Mouse (Mus musculus) cerebral cortex, adult 2 months (tissue): ENCODE results near the gene Pou2f2.

ENCODE experiments used
- WGBS: fragments of 180-500 bp; shearing (Covaris S2); methylation state at CpG from one replicate; pipeline ENCODE4 v1.1.7; 2018; 5-methylcytosine and 5-hydroxymethylcytosine counted together

Gene Pou2f2

GRCm38 (mm10) chr7:25179606-25180161, at the start of gene Pou2f2:
Gene Pou2f2 (minus strand): TSS chr7:25179726.
- WGBS: 2% methylated on average over 40 of the region's 56 CpGs

DNA sequence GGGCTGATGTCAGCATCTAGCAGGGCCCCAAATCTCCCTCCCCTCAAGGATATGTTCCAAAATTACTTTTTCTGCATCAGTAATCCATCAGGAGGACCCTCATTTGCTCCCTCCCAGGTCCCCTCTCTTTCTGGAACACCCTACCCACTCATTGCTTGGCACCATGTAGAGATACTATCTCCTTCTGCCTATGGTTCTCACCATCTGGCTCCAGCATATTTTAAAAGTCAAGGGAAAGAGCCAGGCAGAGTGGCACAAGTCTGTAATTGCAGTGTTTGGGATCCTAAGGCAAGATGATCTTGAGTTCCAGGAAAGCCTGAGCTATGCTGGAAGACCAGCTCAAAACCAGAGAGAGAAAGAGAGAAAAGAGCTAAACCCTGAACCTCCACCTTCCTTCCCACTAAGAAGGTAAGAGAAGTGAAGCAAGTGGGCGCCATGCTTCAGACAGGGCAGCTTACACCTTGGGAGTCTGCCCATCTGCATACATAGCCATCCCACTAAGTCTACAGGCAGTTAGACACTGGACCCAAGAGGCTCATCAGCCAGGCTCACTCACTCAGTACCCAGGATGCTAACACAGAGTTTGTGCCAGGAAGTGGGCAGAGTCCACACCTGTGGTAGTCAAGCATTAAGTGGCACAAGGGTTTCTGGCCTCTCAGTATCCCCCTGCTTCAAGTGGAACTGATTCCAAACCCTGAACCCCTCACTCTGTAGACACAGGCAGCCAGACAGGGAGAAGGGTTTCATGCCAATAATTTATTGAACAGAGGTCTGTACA, 48.2 kb upstream of the Pou2f2 start:
- WGBS: 75% methylated on average over 1 of the region's 1 CpGs

- 81% methylated on average over 10 of the region's 10 CpGs for WGBS
Observed at GRCm38 (mm10) chr7:25222275-25222967, 42.9 kb upstream of the Pou2f2 start.

DNA sequence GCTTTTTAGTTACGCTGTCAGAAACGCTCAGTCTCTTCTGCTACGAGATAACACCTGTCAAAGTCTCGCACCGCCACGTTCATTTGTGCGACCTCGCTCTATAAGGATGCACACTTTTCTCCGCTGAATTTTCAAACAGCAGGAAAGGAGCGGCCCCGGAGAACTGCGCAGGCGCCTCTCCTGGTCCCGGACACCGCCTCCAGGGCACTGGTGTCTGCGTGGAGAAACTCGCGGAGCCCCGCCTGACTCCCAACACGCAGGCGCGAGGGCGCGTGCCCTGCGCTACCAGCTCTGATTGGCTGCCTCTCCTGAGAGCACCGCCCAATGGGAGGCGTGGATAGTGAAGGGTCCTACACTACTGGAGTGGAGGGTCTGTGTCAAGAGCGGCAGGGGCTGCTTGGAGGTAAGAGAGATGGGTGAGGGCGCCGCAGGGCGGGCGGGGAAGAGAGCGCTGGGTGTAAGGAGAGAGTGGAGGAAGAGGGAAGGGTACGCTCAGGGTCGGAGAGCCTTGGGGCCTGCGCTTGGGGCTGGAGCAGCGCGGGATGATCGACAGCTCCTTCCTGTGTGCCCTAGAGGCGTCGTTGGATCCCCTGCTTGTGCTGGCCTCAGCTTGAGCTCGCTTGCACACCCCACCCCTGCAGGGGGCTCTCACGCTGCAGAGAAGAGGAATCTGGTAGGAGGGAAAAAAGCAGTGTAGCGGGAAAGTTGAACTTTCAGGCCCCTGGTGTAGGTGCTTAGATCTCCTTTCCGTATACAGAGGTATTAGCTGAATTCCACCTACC, 41.8 kb upstream of the Pou2f2 start, which contains the start of gene Zfp526:
TSS of gene Zfp526 (plus strand) at position 324 of the 782 bp plus-strand sequence.
- under 1% methylated on average over 45 of the region's 45 CpGs for WGBS

DNA sequence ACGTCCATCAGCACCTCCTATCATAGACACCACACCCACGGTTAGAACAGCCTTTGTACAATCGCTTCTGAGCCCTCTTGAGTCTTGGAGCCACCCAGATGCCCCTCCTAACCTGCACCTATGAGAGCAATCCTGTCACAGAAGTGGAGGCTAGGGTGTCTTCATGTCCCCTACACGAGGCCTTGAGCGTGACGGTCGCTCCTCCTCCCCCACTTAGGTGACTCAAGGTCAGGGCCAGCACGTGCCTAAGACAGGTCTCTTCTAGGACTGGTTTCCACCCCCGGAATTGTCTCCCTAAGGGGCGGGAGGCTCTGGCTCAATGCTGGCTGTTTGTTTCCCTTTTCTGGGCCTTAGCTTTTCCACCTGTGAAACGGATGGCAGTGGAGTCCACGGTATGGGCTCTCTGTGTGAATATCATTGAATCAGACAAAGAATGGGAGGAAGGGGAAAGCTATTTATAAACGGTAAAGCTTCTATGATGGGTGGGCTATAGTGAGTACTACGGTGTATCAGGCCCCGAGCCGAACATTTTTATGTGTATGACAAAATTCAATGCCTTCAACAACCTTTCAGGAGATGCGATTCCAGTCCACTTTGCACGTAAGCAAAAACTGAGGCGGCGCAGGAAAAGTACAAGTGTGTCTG, 41.1 kb upstream of the Pou2f2 start, which contains the start of gene Dedd2:
TSS of gene Dedd2 (minus strand) at position 159 of the 645 bp plus-strand sequence.
- 3% methylated on average over 20 of the region's 20 CpGs for WGBS

DNA sequence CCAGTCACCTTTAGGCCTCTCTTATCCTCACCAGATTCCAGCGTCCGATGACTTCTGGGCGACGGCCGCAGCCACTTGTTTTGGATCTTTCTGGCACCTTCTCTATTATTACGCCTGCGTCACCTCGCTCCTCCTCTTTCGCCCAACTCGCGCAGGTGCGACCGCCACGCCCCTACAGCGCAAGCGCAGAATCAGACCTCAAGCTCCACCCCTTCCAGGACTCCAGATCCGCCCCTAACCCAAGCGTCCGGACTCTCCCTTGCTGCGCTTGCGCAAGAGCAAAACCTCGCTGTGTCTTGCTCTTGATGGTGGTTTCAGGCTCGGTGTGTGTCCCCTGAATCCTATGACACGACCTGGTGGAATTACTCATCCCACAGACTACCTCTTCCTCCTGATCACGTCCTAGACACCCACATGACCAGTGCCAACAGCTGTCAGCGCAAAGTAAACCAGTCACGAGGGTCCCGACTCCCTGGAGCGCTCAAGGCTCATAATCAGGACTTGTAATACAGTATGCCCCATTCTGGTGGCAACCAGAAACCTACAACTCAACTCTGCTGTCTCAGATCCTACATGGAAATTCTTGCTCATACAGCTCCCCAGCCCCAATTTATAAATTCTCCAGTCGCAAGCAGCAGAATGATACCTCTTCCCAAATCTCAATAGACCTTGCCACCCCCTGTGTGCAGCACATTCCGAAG, 40.4 kb upstream of the Pou2f2 start:
- WGBS: 2% methylated on average over 31 of the region's 31 CpGs

DNA sequence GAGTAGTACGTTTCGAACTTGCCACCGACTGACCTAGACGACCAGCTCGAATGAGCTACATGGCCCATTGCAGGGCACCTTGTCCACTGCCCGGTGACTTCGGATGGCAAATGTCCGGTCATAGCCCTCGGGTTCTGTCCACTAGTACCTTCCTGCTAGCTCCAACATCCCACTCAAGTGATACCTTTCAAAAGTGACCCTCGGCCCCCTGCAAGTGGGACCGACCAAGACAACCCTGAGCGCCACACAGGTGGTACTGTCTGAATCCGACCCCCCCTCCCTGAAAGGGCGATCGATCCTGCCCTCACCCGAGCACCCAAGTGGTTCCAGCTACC, 39.9 kb upstream of the Pou2f2 start:
- under 1% methylated on average over 16 of the region's 16 CpGs for WGBS

GRCm38 (mm10) chr7:25218705-25219415, 39.3 kb upstream of the Pou2f2 start:
- under 1% methylated on average over 53 of the region's 53 CpGs for WGBS

DNA sequence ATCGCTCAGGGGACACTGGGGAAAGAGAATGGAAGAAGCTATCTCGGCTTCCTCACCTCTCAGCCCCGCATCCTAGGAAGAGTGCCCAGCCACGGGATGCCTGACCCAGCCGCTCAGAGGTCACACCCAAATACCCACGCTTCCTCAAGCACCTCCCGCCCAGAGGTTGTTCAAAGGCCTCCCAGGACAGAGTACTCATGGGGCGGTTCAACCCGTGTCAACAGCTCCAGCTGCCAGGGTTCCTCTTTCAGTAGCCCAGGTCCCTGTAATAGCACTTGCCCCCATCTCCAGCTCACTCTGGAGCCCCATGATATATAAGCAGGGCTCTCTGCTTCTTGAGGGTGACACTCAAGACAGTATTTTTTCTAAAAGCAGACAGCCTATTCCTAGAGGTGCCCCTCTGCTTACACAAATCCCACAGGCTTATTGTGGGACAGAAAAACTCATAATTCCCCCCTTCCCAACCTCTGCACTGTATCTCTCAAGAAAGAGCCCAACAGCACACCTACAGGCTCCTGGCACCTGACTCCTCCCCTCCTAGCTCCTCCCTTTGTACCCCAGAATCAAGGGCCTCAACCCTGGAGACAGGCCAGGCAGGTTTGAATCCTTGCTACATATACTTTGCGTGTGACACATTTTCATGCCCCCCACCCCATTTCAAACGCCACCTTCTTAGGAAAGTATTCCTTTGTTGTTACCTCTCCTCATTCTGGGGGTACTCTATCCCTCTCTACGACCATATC, 38.3 kb upstream of the Pou2f2 start:
- 72% methylated on average over 12 of the region's 12 CpGs for WGBS

GRCm38 (mm10) chr7:25214172-25214571, 34.6 kb upstream of the Pou2f2 start:
- WGBS: 100% methylated on average over 2 of the region's 2 CpGs

DNA sequence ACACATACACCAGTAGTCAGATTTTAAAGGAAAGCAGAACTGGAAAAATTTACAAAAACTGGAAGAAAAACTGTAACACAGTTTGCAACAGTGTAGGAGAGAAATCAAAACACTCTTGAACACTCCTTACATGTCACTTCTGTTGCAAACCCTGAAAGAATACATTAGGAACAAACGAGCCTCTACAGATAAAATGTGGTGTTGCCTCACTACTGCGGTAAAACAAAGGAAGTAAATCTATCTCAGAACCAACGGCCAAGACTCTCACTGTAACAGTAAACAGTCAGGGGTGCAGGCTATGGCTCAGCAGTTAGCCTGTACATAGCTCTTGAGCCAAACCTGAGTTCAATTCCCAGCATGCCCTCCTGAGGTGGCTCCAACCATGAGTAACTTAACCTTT, 33.6 kb upstream of the Pou2f2 start:
- 51% methylated on average over 3 of the region's 3 CpGs for WGBS

GRCm38 (mm10) chr7:25210482-25210881, 31.0 kb upstream of the Pou2f2 start:
- WGBS: 90% methylated on average over 4 of the region's 4 CpGs

- 78% methylated on average over 3 of the region's 3 CpGs for WGBS
Observed at GRCm38 (mm10) chr7:25209161-25209622, 29.7 kb upstream of the Pou2f2 start.

GRCm38 (mm10) chr7:25206094-25206830, 26.7 kb upstream of the Pou2f2 start:
- 87% methylated on average over 16 of the region's 16 CpGs for WGBS

- WGBS: 75% methylated on average over 16 of the region's 16 CpGs
Observed at GRCm38 (mm10) chr7:25205355-25206093, 26.0 kb upstream of the Pou2f2 start.

- 91% methylated on average over 20 of the region's 20 CpGs for WGBS
Observed at GRCm38 (mm10) chr7:25203624-25204023, 24.1 kb upstream of the Pou2f2 start.

DNA sequence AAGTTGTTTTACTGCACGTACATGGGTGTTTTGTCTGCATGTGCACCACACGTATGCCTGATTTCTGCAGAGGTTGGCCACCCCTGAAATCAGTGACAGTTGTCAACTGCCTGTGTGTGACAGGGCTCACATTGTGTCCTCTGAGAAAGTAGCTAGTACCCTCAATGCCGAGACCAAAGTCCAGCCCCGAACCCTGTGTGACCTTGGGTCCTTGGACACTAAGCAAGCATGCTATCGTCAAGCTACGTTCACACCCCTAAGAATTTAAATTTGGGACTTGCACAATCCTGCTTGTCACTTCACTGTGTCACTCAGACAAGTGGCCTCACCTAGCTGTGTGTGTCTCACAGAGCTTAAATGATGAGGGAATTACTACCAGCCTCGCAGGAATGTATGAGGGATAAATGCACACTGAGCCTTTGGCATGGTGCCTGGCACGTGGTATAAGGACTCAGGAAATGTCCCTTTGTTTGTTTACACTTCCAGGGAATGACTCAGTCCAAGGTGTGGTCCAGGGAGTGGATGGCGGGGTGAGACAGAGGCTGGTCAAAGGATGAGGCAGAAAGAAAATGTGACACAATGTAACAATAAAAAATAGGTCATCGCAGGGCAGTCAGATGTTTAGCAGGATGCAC, 18.0 kb upstream of the Pou2f2 start:
- 53% methylated on average over 10 of the region's 10 CpGs for WGBS
